Comparison of ENCODE assay signal across 8 mouse cellular contexts in the genomic region with DNA sequence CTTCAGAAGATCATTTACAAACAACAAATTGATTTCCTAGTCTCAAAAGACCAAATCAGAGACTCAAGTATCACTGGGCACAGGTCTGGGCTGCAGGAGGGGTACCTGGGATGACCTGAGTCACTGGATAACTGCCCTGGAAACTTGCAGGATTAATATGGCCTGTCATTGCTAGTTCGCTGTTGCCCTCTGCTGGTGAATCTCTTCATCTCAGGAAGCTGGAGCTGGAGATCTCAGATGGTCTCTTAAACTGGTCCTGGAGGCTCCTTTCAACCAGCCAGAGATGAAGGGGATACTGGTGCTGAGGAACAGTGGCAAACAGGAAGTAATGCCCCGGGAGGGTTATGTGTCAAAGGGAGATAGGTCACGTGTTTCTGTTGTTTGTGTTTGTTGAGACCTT.
DNase-seq lines count a peak whose midpoint lies in the region; ATAC-seq and TF ChIP-seq lines count a peak whose summit lies in the region.

No protein-coding gene starts in this region.

- no peak overlapping the region for H3K27ac ChIP-seq in liver, embryonic 14.5 days

- no peak overlapping the region for H3K4me3 ChIP-seq in liver, embryonic 14.5 days (ENCODE audit: insufficient read depth in 1 of 2, low read depth in 2 of 2, low read length in 2 of 2)

- H3K4me1 ChIP-seq in liver, embryonic 14.5 days (replicated peaks; ENCODE audit: control insufficient read depth in 2 of 2, insufficient read depth in 2 of 2, low read length in 1 of 2): no peaks in the 10 kb centered on the region

- DNase-seq in 3T3-L1 (ENCODE audit: low read depth, low spot score): peak; percentile 90
- peak; percentile 46 to 64 for DNase-seq in adrenal gland, adult 18-20 months (ENCODE audit: low spot score in 2 of 2)
- peak; percentile 83 for DNase-seq in embryo, embryonic 10.5 days (ENCODE audit: low spot score)
- peak; percentile 34 to 64 for DNase-seq in gastrocnemius, postnatal 36 days
- peak; percentile 80 for DNase-seq in kidney, postnatal 10 days
- DNase-seq in liver, embryonic 14.5 days (ENCODE audit: low read depth in 3 of 3, low spot score in 3 of 3): no peak
- peak; percentile 61 for DNase-seq in ovary, postnatal 14 days (ENCODE audit: low spot score)
- DNase-seq in thymus, postnatal 4 days: peak; percentile 64

- peak; percentile 63 for TF ChIP-seq CTCF in liver, embryonic 14.5 days (IDR thresholded peaks at IDR 0.05; ENCODE audit: low read depth)

- H3K27me3 ChIP-seq in liver, embryonic 14.5 days (ENCODE audit: control insufficient read depth, insufficient read depth, low read length): no peaks in the 10 kb centered on the region

- no peak for ATAC-seq in liver, embryonic 14.5 days (ENCODE audit: insufficient read depth)

- TF ChIP-seq EP300 in liver, embryonic 14.5 days (IDR thresholded peaks at IDR 0.05; ENCODE audit: low read depth): no peak

- H3K36me3 ChIP-seq in liver, embryonic 14.5 days (replicated peaks; ENCODE audit: control insufficient read depth, insufficient read depth, low read depth): no peaks in the 10 kb centered on the region

- no peak overlapping the region for H3K9ac ChIP-seq in liver, embryonic 14.5 days (replicated peaks)

- intact Hi-C loops in gastrocnemius, postnatal 36 days (cut with DNase I): loop anchor here (5.0 kb wide), 1 partner anchor 1387 kb away; no protein-coding TSS in a partner anchor

- 0% methylated on average over 3 of the region's 3 CpGs for WGBS in liver, embryonic 14.5 days (ENCODE audit: insufficient replicate concordance)

- no peaks in the 10 kb centered on the region for H3K9me3 ChIP-seq in liver, embryonic 14.5 days (ENCODE audit: control insufficient read depth, low read length)

- H3K4me2 ChIP-seq in liver, embryonic 14.5 days (ENCODE audit: low read depth): no peak overlapping the region

Comparison
In these comparisons a context has a peak if more than half of its experiments do, and no peak if none do; other contexts are left out.
1. DNase-seq: peak in 3T3-L1 (single experiment), adrenal gland, adult 18-20 months (2 of 2), embryo, embryonic 10.5 days (single experiment), gastrocnemius, postnatal 36 days (2 of 2), kidney, postnatal 10 days (single experiment), ovary, postnatal 14 days (single experiment) and thymus, postnatal 4 days (single experiment); none in liver, embryonic 14.5 days (0 of 3).